Mouse (Mus musculus): ENCODE data around the gene Pank1.

The Pank1 gene

GRCm38 (mm10) chr19:34882443-34882842 lies 3.2 kb upstream of the Pank1 start:
- ATAC-seq (ENCODE audit: insufficient number of reproducible peaks, low FRiP score, low TSS enrichment) = no peak

DNA sequence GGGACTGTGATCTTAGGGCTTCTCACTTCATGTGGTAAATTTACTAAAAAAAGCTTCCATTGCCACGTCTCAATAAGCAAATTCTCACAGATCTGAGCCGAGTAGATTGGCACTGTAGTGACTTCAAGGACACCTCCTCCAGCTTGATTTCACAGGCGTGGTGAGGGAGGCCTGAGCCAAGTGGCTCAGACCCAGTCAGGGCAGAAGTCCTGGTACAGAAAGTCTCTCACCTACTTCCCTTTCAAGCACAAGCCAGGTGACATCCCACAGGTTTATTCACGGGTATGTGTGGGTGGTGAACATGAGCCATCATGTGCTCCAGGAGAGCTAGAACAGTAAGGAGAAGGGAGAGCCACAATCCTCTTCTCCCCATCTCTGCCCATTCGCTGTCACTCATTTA lies 1.9 kb upstream of the Pank1 start:
- ATAC-seq (ENCODE audit: insufficient number of reproducible peaks, low FRiP score, low TSS enrichment) = no peak

GRCm38 (mm10) chr19:34879624-34880023 lies 369 bp upstream of the Pank1 start:
- no peak for ATAC-seq (ENCODE audit: insufficient number of reproducible peaks, low FRiP score, low TSS enrichment)

GRCm38 (mm10) chr19:34877898-34878602 lies 1.2 kb downstream of the Pank1 start:
- peak; percentile 86 for ATAC-seq (ENCODE audit: insufficient number of reproducible peaks, low FRiP score, low TSS enrichment)

DNA sequence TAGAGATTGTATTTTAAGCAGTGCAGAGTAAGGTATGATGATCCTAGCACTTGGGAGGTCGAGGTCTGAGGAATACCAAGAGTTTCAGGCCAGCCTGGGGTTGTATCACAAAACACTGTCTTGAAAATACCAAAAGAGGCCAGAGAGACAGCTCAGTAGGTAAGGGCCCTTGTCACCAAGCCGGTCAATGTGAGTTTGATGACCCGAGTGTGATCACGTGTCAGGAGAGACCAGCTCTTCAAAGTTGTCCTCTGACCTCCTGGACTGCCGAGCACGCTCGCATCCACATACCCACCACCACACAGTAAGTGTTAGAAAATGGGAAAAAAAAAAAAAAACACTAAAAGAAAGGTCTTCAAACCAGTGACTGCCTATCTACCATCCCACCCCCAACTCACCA lies 2.6 kb downstream of the Pank1 start:
- no peak for ATAC-seq (ENCODE audit: insufficient number of reproducible peaks, low FRiP score, low TSS enrichment)

DNA sequence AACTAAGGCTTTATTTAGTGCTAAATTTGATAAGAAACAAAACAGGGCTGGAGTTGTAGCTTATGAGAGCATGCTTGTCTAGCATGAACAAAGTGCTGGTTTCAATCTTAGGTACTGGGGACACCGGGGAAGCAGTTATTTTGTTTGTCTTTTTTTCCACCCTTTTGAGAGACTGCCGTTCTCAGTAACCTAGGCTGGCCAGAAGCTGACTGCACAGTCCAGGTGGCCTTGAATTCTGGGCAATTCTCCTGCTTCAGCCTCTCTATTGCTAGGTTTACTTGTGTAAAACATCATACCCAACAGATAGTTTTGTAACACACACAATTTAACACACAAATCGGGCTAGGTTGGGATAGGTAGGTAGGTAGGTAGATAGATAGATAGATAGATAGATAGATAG lies 9.9 kb downstream of the Pank1 start:
- no peak for ATAC-seq (ENCODE audit: insufficient number of reproducible peaks, low FRiP score, low TSS enrichment)

DNA sequence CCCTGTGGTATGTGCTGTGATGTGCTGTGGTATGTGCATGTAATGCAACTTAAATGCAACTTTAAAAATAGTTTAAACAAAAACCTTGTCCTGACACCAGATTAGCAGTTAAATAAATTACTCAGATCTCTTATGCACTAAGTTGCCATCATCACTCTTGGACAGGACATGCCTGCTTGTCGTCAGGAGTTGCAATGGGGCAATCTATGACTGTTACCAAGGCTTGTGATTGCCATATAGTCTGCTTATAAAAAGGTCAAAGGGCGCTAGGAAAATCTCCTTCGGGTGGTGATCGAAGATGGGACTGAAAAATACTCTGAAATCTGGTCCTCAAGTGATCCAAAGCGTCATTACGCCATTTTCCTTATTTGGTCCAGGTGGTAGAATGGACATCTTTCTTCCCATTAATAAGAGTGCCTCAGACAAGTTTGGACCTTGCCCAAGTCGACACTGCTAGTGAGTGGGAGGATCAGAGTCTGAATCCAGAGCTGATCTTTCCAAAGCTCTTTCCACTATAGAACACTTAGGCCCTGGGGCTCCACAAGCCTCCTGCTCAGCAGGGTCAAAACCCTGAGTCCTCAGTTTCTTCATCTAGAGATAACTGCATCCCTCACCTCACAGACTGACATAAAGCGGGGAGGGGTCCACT lies 11.0 kb downstream of the Pank1 start:
- no peak for ATAC-seq (ENCODE audit: insufficient number of reproducible peaks, low FRiP score, low TSS enrichment)

DNA sequence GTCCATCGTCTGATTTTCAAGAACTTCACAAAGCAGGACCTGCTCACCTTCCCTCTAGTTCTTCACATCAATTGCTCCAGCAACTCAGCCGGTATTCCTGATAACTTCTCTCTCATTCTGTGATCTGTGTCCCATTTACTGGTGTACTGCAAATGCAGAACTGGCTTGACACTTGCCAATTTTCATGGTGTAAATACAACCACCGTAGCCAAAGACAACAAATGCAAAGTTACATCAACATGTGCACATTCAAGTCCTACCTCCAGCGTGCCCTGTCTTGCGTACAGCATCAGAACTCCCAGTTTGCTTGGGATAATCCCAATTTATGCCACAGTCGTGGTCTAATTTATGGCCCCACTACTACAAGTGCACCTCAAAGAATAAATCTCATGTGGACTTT lies 15.5 kb downstream of the Pank1 start:
- ATAC-seq (ENCODE audit: insufficient number of reproducible peaks, low FRiP score, low TSS enrichment) = no peak

GRCm38 (mm10) chr19:34856021-34856651 lies 23.1 kb downstream of the Pank1 start:
- peak; percentile 26; the same call in 1 of the 2 replicates for ATAC-seq (ENCODE audit: insufficient number of reproducible peaks, low FRiP score, low TSS enrichment)

GRCm38 (mm10) chr19:34851161-34851560 lies 28.1 kb downstream of the Pank1 start:
- ATAC-seq (ENCODE audit: insufficient number of reproducible peaks, low FRiP score, low TSS enrichment) = no peak

DNA sequence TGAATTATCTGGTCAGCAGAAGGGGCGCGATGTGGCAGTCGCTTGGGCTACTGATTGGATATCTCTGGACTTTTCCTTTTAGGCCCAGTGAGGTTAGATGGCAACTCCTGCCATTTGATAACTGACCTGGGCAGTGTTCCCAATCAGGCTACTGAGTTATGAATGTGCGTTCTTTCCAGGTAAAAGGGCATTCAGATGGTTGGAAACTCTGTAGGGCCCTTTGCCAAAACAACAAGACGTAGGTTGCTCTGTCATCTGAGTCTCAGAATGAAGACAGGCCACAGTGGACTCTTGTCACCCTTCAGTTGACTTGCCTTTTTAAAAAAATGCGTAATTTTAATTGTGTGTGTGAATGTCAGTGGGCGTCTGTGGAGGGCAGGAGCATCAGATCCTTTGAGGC lies 29.8 kb downstream of the Pank1 start:
- no peak for ATAC-seq (ENCODE audit: insufficient number of reproducible peaks, low FRiP score, low TSS enrichment)

GRCm38 (mm10) chr19:34848164-34848563 lies 31.1 kb downstream of the Pank1 start:
- ATAC-seq (ENCODE audit: insufficient number of reproducible peaks, low FRiP score, low TSS enrichment) = no peak

DNA sequence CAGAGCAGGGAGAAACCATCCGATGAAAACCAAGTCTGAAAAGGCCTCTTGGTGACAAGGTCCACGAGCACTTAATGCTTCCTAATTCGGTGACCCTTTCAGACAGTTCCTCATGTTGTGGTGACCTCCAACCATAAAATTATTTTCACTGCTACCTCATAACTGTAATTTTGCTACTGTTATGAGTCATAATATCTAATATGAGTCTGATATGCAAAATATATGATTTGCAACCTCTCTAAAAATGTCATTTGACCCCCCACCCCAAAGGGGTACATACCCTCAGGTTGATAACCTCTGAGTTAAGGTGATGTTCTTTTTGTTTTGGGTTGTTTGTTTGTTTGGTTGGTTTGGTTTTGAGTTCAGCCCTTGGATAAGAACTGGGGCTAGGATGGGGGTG lies 32.2 kb downstream of the Pank1 start:
- no peak for ATAC-seq (ENCODE audit: insufficient number of reproducible peaks, low FRiP score, low TSS enrichment)

DNA sequence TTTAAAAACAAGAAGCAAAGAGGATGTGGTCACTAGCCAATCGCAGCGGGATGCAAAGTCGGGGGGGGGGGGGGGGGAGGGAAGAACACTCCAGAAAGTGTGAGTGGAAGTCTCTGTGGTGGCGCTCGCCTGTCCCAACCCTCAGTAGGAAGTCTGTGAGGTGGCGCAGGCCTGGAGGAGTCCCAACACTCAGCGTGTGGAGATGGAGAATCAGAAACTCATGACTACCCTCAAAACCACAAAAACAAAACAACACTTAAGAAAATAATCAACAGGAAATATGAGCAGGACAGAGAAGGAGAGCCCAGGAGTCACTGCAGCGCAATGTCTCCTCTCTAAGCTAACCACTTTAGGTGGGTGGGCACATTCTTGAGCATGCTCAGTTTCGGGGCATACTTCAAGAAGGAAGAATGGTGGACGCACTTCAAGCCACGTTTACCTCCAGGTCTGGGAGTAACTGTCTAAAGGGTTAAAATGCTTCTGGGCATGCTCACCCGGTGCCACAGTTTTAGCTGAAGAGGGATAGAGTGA lies 32.7 kb downstream of the Pank1 start:
- ATAC-seq (ENCODE audit: insufficient number of reproducible peaks, low FRiP score, low TSS enrichment) = no peak

DNA sequence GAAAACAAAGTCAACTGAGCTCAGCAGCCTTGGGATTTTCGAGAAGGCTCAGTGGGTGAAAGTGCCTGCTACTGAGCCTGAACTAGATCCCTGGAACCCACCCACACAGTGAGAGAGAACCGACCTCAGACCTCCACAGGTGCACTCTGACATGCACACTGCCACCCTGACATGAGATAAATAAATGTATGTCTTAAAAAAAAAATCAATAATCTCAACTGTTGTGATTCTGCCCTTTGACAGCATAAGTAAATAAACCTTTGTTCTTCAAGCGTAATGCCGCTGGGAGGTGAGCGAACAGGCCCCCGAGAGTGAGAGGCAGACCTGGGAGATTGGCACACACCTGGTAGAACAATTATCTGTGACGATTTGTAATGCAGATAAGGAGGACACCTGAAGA lies 33.2 kb downstream of the Pank1 start:
- no peak for ATAC-seq (ENCODE audit: insufficient number of reproducible peaks, low FRiP score, low TSS enrichment)

- no peak for ATAC-seq (ENCODE audit: insufficient number of reproducible peaks, low FRiP score, low TSS enrichment)
Observed at GRCm38 (mm10) chr19:34845331-34845730, 33.9 kb downstream of the Pank1 start.

- ATAC-seq (ENCODE audit: insufficient number of reproducible peaks, low FRiP score, low TSS enrichment) = no peak
Observed at GRCm38 (mm10) chr19:34844760-34845159, 34.5 kb downstream of the Pank1 start.

DNA sequence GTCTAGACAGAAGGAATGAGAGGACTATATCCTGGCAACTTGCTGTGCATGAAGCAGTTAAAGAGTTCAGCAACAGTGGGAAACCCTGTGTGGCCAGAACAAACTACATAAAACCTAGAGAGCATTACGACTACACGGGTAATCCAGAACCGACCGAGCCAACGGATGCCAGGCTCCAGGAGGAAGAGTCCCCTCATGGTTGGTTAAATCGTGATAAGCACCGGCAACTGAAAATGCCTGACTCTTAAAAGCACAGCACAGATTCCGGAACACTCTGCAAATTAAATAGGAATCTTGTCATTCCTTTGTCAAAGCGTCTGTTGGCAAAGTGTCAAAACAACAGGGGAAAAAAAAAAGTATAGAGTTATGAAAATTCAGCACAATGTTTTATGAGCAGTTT lies 35.2 kb downstream of the Pank1 start:
- ATAC-seq (ENCODE audit: insufficient number of reproducible peaks, low FRiP score, low TSS enrichment) = no peak

DNA sequence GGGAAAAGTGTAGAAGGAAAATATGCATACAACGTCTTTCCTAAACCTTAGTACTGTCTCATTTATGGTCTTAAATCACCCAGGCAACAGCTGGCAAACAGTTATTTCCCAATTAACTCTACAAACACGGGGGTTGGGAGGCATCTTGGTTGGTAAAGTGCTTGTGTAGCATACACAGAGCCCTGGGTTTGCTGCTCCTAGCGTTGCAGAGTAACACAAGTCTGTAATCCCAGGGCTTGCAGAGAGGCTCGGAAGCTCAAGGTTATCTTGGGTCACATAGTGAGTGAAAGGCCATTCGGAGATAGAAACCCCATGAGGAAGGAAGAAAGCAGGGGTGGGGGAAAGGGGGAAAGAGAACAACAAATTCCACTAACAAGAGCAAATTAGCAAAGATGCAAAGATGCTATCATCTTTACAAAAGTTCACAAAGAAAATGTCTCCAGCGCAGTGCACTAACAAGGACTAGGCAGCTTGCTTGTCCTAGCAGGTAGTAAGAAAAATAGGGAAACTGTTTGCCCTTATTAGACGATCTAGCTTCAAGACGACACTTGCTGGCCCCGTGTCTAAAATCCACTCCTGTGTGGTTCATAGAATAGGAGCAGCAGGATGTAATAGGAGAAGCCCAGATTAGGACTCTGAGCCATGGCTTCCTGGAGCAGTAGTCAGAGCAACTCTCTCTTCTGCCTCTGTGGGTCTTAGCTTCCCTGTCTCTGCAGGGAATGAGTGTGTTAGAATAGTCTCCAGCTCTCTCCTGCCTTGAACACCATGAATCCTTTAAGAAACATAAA lies 37.3 kb downstream of the Pank1 start:
- no peak for ATAC-seq (ENCODE audit: insufficient number of reproducible peaks, low FRiP score, low TSS enrichment)

DNA sequence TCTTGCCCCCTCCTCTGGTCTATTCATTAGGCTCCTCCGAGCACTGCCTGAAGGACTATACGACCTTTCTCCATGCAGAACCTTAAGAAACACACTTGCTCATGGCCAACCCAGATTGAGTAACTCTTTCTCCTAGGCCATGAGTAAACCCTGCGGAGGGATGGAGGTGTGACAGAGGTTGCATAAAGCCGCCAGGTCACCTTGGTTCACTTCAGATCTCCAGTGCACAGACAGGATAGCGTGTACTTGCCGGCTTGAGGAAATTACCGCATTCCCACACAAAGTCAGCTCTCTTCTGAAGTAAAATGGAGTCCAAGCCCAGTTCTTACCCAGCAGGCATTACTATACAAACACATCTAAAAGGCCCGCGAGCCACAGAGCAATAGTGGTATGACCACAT lies 40.6 kb downstream of the Pank1 start:
- ATAC-seq (ENCODE audit: insufficient number of reproducible peaks, low FRiP score, low TSS enrichment) = no peak

DNA sequence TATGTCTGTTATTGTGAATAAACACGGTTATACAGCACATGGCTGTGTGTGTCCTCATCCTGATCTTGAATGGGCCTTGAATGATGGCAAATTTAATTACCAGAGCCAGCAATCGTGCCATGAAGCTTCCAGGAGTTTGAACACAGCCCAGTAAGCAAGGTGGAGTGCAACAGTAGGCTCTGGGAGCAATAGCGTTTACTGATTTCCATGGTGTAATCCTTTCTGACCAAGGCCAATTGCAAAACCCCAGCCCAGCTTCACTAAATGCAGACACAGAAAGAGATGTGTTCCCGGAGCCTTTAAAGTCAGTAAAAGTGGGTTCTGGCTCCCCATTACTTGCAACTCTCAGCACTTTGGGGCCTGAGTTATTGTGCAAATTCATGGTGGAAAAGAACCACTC lies 47.6 kb downstream of the Pank1 start:
- ATAC-seq (ENCODE audit: insufficient number of reproducible peaks, low FRiP score, low TSS enrichment) = no peak
